Mouse (Mus musculus): ENCODE results near the gene Mep1a. TPM values are rescaled to one million over a fixed set of nuclear protein-coding genes. Genes with fewer than 3 reads are reported as not detected.
"Not testable (repeated sequence)": the region's sequence is repeated elsewhere in the genome, so short reads cannot be mapped to it uniquely, and the experiment has no call there.

The Mep1a gene
- total and polyA plus RNA-seq, 3 experiments: not detected

DNA sequence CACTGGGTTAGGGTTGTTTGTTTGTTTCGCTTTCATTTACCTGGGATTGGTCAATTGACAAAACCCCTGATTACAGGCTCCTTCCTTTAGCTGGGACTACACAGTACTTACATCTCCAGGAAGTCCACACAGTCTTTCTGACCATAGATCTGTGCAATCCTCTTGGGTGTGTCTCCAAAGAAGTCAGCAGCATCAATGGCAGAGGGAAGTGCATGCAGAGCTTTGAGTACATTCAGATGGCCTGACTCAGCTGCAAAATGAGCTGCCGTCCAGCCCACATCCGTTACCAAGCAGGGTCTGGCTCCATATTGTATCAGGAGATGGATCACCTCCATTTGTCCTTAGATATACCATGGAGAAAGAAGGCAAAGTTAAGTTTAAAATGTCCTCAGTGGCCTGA lies 36.2 kb upstream of the Mep1a start:
- TF ChIP-seq MYB (IDR thresholded peaks at IDR 0.05; ENCODE audit: low read depth, low read length) (no peak), RAD21 (IDR thresholded peaks at IDR 0.05; ENCODE audit: low read depth, low read length) (no peak), TCF12 (IDR thresholded peaks at IDR 0.05; ENCODE audit: low read depth, low read length) (no peak), CHD1 (IDR thresholded peaks at IDR 0.05; ENCODE audit: low read depth, low read length) (no peak), SIN3A (IDR thresholded peaks at IDR 0.05; ENCODE audit: low read length) (no peak), UBTF (IDR thresholded peaks at IDR 0.05; ENCODE audit: borderline replicate concordance, insufficient read depth, low read depth, low read length) (no peak), EP300 (IDR thresholded peaks at IDR 0.05; ENCODE audit: low read depth in 1 of 2, low read length in 2 of 2) (no peak), ELF1 (IDR thresholded peaks at IDR 0.05; ENCODE audit: low read depth, low read length) (no peak)
- Histone ChIP-seq H3K36me3 (ENCODE audit: control insufficient read depth in 1 of 2, insufficient read depth in 2 of 2, low read length in 2 of 2) (no peaks in the 10 kb centered on the region), H3K27ac (ENCODE audit: control insufficient read depth, low read depth, low read length) (no peak overlapping the region), H3K4me3 (ENCODE audit: control insufficient read depth in 1 of 2, insufficient read depth in 1 of 2, low read depth in 2 of 2, low read length in 2 of 2) (no peak overlapping the region), H3K9ac (ENCODE audit: control insufficient read depth, low read depth, low read length, poor library complexity, severe bottlenecking) (no peak overlapping the region), H3K27me3 (ENCODE audit: control insufficient read depth in 1 of 2, insufficient read depth in 2 of 2, low read length in 2 of 2) (no peaks in the 10 kb centered on the region), H3K4me1 (ENCODE audit: control insufficient read depth in 1 of 2, insufficient read depth in 2 of 2, low read length in 2 of 2) (no peaks in the 10 kb centered on the region), H3K9me3 (replicated peaks; ENCODE audit: insufficient read depth, low read length) (no peaks in the 10 kb centered on the region), H3K79me2 (ENCODE audit: control insufficient read depth, insufficient read depth, low read length, poor library complexity) (no peaks in the 10 kb centered on the region)
- no peak for DNase-seq (ENCODE audit: low read depth, low spot score)

DNA sequence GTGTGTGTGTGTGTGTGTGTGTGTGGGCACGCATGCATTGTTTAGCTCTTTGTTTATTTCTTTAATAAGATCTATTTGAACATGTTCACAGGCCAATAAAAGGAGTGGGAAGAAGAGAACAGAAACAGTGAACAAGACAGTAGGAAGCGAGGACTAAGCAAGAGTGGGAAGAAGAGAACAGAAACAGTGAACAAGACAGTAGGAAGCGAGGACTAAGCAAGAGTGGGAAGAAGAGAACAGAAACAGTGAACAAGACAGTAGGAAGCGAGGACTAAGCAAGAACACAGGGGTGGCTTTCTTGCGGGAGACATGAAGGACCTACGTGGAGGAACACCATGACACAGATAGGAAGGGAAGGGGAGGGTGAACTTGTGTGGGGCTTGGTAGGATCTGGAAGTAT lies 34.2 kb upstream of the Mep1a start:
- H3K9ac ChIP-seq (ENCODE audit: control insufficient read depth, low read depth, low read length, poor library complexity, severe bottlenecking); H3K36me3 ChIP-seq (ENCODE audit: control insufficient read depth in 1 of 2, insufficient read depth in 2 of 2, low read length in 2 of 2); H3K9me3 ChIP-seq (replicated peaks; ENCODE audit: insufficient read depth, low read length); DNase-seq (ENCODE audit: low read depth, low spot score); H3K4me3 ChIP-seq (ENCODE audit: control insufficient read depth in 1 of 2, insufficient read depth in 1 of 2, low read depth in 2 of 2, low read length in 2 of 2); H3K27me3 ChIP-seq (ENCODE audit: control insufficient read depth in 1 of 2, insufficient read depth in 2 of 2, low read length in 2 of 2); H3K4me1 ChIP-seq (ENCODE audit: control insufficient read depth in 1 of 2, insufficient read depth in 2 of 2, low read length in 2 of 2); H3K79me2 ChIP-seq (ENCODE audit: control insufficient read depth, insufficient read depth, low read length, poor library complexity); H3K27ac ChIP-seq (ENCODE audit: control insufficient read depth, low read depth, low read length): not testable (repeated sequence)

DNA sequence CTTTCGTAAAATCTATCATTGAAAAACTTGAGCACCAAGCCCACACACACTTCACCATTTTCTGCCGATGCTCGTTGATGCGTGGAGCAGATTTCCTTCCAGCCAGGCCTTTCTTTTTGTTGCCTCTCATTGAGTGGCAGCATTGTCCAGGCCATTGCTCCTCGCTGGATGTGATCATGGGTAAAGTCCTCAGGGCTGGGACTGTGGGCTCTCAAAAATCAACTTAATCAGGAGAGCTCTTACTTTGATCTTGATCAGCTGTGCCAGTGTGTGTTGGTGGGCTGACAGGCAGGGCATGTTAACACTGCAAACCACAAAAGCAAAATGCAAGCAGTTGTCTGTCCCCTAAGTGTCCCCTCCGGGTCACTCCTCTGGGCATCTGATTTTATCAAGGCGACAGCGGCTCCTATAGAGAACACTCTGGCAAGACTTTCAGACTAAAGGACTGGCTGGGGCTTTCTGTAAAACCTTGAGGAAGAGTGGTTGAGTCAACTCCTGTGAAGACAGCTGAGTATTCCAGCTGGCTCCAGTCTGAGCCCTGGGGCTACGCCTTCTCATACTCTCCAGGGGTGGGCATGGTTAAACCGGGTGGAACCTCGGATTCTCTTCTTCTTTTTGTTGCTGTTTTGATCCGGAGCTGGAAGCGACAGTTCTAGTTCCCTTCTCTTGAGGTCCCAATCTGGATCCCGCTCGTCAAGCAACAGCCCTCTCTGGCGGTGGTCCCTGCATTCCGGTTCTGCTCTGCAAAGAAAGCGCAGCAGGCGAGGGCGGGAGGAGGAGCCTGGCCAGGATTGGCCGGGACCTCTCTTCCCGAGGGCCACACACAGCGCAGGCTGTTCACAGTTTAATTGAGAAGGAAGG lies 32.0 kb upstream of the Mep1a start:
- H3K4me3 ChIP-seq (ENCODE audit: control insufficient read depth in 1 of 2, insufficient read depth in 1 of 2, low read depth in 2 of 2, low read length in 2 of 2): no peak overlapping the region

More for the DNA sequence above, 32.0 kb upstream of the Mep1a start:
- Histone ChIP-seq H3K4me1 (ENCODE audit: control insufficient read depth in 1 of 2, insufficient read depth in 2 of 2, low read length in 2 of 2) (no peaks in the 10 kb centered on the region), H3K36me3 (ENCODE audit: control insufficient read depth in 1 of 2, insufficient read depth in 2 of 2, low read length in 2 of 2) (no peaks in the 10 kb centered on the region), H3K9ac (ENCODE audit: control insufficient read depth, low read depth, low read length, poor library complexity, severe bottlenecking) (no peak overlapping the region), H3K27ac (ENCODE audit: control insufficient read depth, low read depth, low read length) (no peak overlapping the region), H3K79me2 (ENCODE audit: control insufficient read depth, insufficient read depth, low read length, poor library complexity) (no peaks in the 10 kb centered on the region), H3K27me3 (ENCODE audit: control insufficient read depth in 1 of 2, insufficient read depth in 2 of 2, low read length in 2 of 2) (no peaks in the 10 kb centered on the region), H3K9me3 (replicated peaks; ENCODE audit: insufficient read depth, low read length) (no peaks in the 10 kb centered on the region)
- TF ChIP-seq MYB (IDR thresholded peaks at IDR 0.05; ENCODE audit: low read depth, low read length) (no peak), TAL1 (IDR thresholded peaks at IDR 0.05; ENCODE audit: low read length) (no peak), SMC3 (IDR thresholded peaks at IDR 0.05; ENCODE audit: low read depth, low read length) (no peak), ELF1 (IDR thresholded peaks at IDR 0.05; ENCODE audit: low read depth, low read length) (no peak), GATA1 (IDR thresholded peaks at IDR 0.05; ENCODE audit: low read depth, low read length) (no peak), E2F4 (IDR thresholded peaks at IDR 0.05; ENCODE audit: borderline replicate concordance, low read depth, low read length) (no peak), SIN3A (IDR thresholded peaks at IDR 0.05; ENCODE audit: low read length) (no peak), CHD2 (IDR thresholded peaks at IDR 0.05; ENCODE audit: low read length) (no peak), CHD1 (IDR thresholded peaks at IDR 0.05; ENCODE audit: low read depth, low read length) (no peak), HCFC1 (IDR thresholded peaks at IDR 0.05; ENCODE audit: low read depth, low read length) (no peak), ZNF384 (IDR thresholded peaks at IDR 0.05; ENCODE audit: low read depth, low read length) (no peak), EP300 (IDR thresholded peaks at IDR 0.05; ENCODE audit: low read depth in 1 of 2, low read length in 2 of 2) (no peak), KAT2A (conservative IDR thresholded peaks at IDR 0.05; ENCODE audit: low read depth, low read length) (no peak), MXI1 (IDR thresholded peaks at IDR 0.05; ENCODE audit: low read depth, low read length) (no peak), GABPA (IDR thresholded peaks at IDR 0.05; ENCODE audit: low read depth, low read length) (no peak), USF1 (IDR thresholded peaks at IDR 0.05; ENCODE audit: low read depth, low read length) (no peak), MEF2A (IDR thresholded peaks at IDR 0.05; ENCODE audit: extremely low read depth, insufficient replicate concordance, low read depth, low read length, poor library complexity, severe bottlenecking) (no peak), MAFK (IDR thresholded peaks at IDR 0.05; ENCODE audit: borderline replicate concordance, low read depth, low read length) (no peak), CTCF (IDR thresholded peaks at IDR 0.05 in 2 of 3, conservative IDR thresholded peaks at IDR 0.05 in 1 of 3; ENCODE audit: control insufficient read depth in 1 of 3, insufficient read depth in 1 of 3, low read depth in 2 of 3, low read length in 3 of 3, poor library complexity in 1 of 3, severe bottlenecking in 1 of 3) (no peak), MYC (IDR thresholded peaks at IDR 0.05; ENCODE audit: low read depth, low read length) (no peak)
- no peak for DNase-seq (ENCODE audit: low read depth, low spot score)
